Mouse (Mus musculus) right cerebral cortex, adult 2 months (tissue): ENCODE measurements at regions not wholly inside any gene's neighbourhood (a gene's known extent, or its start where the extent isn't known, plus 50 kb on each side); places are given as distances from the start of the nearest gene placed in this dataset.

Experiments used
- DNase-seq, 2 experiments: peaks; one replicate each; pipeline ENCODE4 v3.0.0; 2021 to 2022; ENCODE audit warnings: low spot score in 2 of 2

DNA sequence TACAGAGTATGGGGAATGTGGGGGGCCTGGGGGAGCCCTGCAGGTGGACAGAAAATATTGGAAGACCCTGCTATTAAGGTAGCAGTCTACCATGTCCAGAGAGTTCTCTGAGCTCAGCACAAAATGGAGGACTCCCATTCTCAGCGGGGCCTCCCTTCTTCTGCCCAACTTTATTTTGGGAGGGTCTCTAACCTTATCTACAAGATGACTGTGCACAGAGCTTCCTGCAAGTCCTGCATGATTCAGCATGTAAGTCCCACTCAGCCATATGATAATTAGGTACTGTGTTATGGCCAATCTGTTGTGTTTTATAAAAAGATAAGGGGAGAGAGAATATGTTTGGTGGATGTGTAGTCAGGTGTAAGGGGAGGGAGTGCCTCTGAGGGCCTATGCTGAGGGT lies 74.1 kb downstream of the Ets2 start:
- DNase-seq = no peak

DNA sequence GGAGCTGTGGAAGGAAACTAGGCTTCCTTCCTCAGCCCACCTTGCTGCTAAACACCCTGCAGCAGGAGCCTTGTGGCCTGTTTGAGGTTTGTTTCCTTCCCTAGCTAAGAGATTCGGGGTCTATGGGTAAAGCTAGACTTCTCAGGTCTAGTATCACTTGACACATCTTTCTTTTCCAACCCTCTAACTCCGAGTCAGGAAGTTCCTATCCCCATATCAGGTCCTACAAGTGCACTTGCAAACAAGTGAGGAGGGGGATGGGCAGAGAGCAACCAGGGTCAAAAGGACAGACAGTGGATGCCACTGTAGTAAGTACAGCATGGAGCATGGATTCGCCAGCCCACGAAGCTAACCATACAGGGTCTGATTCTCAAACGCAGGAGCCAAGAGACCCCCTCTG lies 73.5 kb downstream of the Ets2 start:
- DNase-seq = no peak

DNA sequence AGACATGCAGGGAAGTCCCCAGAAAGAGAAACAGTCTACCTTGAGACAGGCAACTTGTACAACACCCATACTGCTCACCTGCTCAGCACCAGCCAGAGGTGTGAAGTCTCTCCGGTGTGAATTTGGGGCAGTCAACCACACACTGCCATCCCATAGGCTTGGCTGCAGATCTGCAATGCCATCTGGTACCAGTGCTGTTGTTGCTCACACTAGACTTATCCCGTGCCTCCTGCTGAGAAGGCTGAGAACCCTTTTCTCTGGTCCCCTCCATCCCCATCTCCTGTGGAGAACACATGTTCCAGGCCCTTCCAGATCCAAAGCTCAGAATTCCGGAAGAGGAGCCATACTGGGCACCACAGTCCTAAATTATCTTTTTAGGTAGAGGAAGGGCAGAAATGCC lies 71.3 kb downstream of the Ets2 start:
- DNase-seq = no peak
